Mouse (Mus musculus): ENCODE measurements at regions not wholly inside any gene's neighbourhood (a gene's known extent, or its start where the extent isn't known, plus 50 kb on each side); places are given as distances from the start of the nearest gene placed in this dataset.
A peak's percentile ranks its signal among the peaks of the same experiment; 100 is the strongest.

GRCm38 (mm10) chr2:131749746-131750145 lies 109.8 kb downstream of the Erv3 start:
- no peak for TF ChIP-seq CTCF (IDR thresholded peaks at IDR 0.05; ENCODE audit: borderline replicate concordance, insufficient read depth, low read depth, low read length)
- no peak for TF ChIP-seq POLR2A (IDR thresholded peaks at IDR 0.05; ENCODE audit: borderline replicate concordance, insufficient read depth, low read length)
- no peak for DNase-seq
- 88% methylated on average over 3 of the region's 3 CpGs for WGBS
- no peak overlapping the region for H3K4me3 ChIP-seq (replicated peaks; ENCODE audit: insufficient read depth, low read depth, low read length)
- no peak overlapping the region for H3K27ac ChIP-seq (ENCODE audit: insufficient read depth, low read length)
- H3K4me1 ChIP-seq (ENCODE audit: control insufficient read depth, insufficient read depth, low read length): no peaks in the 10 kb centered on the region
- H3K27me3 ChIP-seq (ENCODE audit: control insufficient read depth, insufficient read depth, low read length): no peaks in the 10 kb centered on the region

GRCm38 (mm10) chr2:131748791-131749190 lies 110.8 kb downstream of the Erv3 start:
- Histone ChIP-seq H3K4me1 (ENCODE audit: control insufficient read depth, insufficient read depth, low read length) (no peaks in the 10 kb centered on the region), H3K27ac (ENCODE audit: insufficient read depth, low read length) (no peak overlapping the region), H3K4me3 (replicated peaks; ENCODE audit: insufficient read depth, low read depth, low read length) (no peak overlapping the region), H3K27me3 (ENCODE audit: control insufficient read depth, insufficient read depth, low read length) (no peaks in the 10 kb centered on the region)
- no peak for DNase-seq
- WGBS: 16% methylated on average over 10 of the region's 10 CpGs
- TF ChIP-seq CTCF (IDR thresholded peaks at IDR 0.05; ENCODE audit: borderline replicate concordance, insufficient read depth, low read depth, low read length): no peak
- no peak for TF ChIP-seq POLR2A (IDR thresholded peaks at IDR 0.05; ENCODE audit: borderline replicate concordance, insufficient read depth, low read length)

GRCm38 (mm10) chr2:131747707-131748106 lies 111.8 kb downstream of the Erv3 start:
- WGBS: 88% methylated on average over 4 of the region's 4 CpGs
- Histone ChIP-seq H3K27ac (ENCODE audit: insufficient read depth, low read length) (no peak overlapping the region), H3K4me3 (replicated peaks; ENCODE audit: insufficient read depth, low read depth, low read length) (no peak overlapping the region), H3K4me1 (ENCODE audit: control insufficient read depth, insufficient read depth, low read length) (no peaks in the 10 kb centered on the region), H3K27me3 (ENCODE audit: control insufficient read depth, insufficient read depth, low read length) (no peaks in the 10 kb centered on the region)
- TF ChIP-seq CTCF (IDR thresholded peaks at IDR 0.05; ENCODE audit: borderline replicate concordance, insufficient read depth, low read depth, low read length) (no peak), POLR2A (IDR thresholded peaks at IDR 0.05; ENCODE audit: borderline replicate concordance, insufficient read depth, low read length) (no peak)
- DNase-seq: no peak

GRCm38 (mm10) chr2:131745381-131745895 lies 114.1 kb downstream of the Erv3 start:
- Histone ChIP-seq H3K4me1 (ENCODE audit: control insufficient read depth, insufficient read depth, low read length) (no peaks in the 10 kb centered on the region), H3K27ac (ENCODE audit: insufficient read depth, low read length) (no peak overlapping the region), H3K27me3 (ENCODE audit: control insufficient read depth, insufficient read depth, low read length) (no peaks in the 10 kb centered on the region), H3K4me3 (replicated peaks; ENCODE audit: insufficient read depth, low read depth, low read length) (no peak overlapping the region)
- TF ChIP-seq CTCF (IDR thresholded peaks at IDR 0.05; ENCODE audit: borderline replicate concordance, insufficient read depth, low read depth, low read length) (no peak), POLR2A (IDR thresholded peaks at IDR 0.05; ENCODE audit: borderline replicate concordance, insufficient read depth, low read length) (no peak)
- 92% methylated on average over 5 of the region's 5 CpGs for WGBS
- DNase-seq: no peak

- H3K4me1 ChIP-seq (ENCODE audit: control insufficient read depth, insufficient read depth, low read length): no peaks in the 10 kb centered on the region
- no peak for DNase-seq
- no peak overlapping the region for H3K4me3 ChIP-seq (replicated peaks; ENCODE audit: insufficient read depth, low read depth, low read length)
- H3K27me3 ChIP-seq (ENCODE audit: control insufficient read depth, insufficient read depth, low read length): no peaks in the 10 kb centered on the region
- TF ChIP-seq CTCF (IDR thresholded peaks at IDR 0.05; ENCODE audit: borderline replicate concordance, insufficient read depth, low read depth, low read length): no peak
- 77% methylated on average over 9 of the region's 9 CpGs for WGBS
- H3K27ac ChIP-seq (ENCODE audit: insufficient read depth, low read length): no peak overlapping the region
These were observed 114.6 kb downstream of the Erv3 start for GRCm38 (mm10) chr2:131744957-131745356.

GRCm38 (mm10) chr2:131740456-131740855 lies 119.1 kb downstream of the Erv3 start:
- DNase-seq: no peak
- 31% methylated on average over 5 of the region's 5 CpGs for WGBS
- TF ChIP-seq CTCF (IDR thresholded peaks at IDR 0.05; ENCODE audit: borderline replicate concordance, insufficient read depth, low read depth, low read length): no peak
- no peak for TF ChIP-seq POLR2A (IDR thresholded peaks at IDR 0.05; ENCODE audit: borderline replicate concordance, insufficient read depth, low read length)
- Histone ChIP-seq H3K4me1 (ENCODE audit: control insufficient read depth, insufficient read depth, low read length) (no peaks in the 10 kb centered on the region), H3K4me3 (replicated peaks; ENCODE audit: insufficient read depth, low read depth, low read length) (no peak overlapping the region), H3K27me3 (ENCODE audit: control insufficient read depth, insufficient read depth, low read length) (no peaks in the 10 kb centered on the region), H3K27ac (ENCODE audit: insufficient read depth, low read length) (no peak overlapping the region)

- TF ChIP-seq CTCF (IDR thresholded peaks at IDR 0.05; ENCODE audit: borderline replicate concordance, insufficient read depth, low read depth, low read length): no peak
- TF ChIP-seq POLR2A (IDR thresholded peaks at IDR 0.05; ENCODE audit: borderline replicate concordance, insufficient read depth, low read length): no peak
- H3K27ac ChIP-seq (ENCODE audit: insufficient read depth, low read length): no peak overlapping the region
- no peaks in the 10 kb centered on the region for H3K4me1 ChIP-seq (ENCODE audit: control insufficient read depth, insufficient read depth, low read length)
- no peaks in the 10 kb centered on the region for H3K27me3 ChIP-seq (ENCODE audit: control insufficient read depth, insufficient read depth, low read length)
- WGBS: 92% methylated on average over 4 of the region's 4 CpGs
- no peak for DNase-seq
- no peak overlapping the region for H3K4me3 ChIP-seq (replicated peaks; ENCODE audit: insufficient read depth, low read depth, low read length)
These were observed 120.5 kb downstream of the Erv3 start for GRCm38 (mm10) chr2:131739022-131739421.

GRCm38 (mm10) chr2:131734740-131735378 lies 124.7 kb downstream of the Erv3 start:
- Histone ChIP-seq H3K4me3 (replicated peaks; ENCODE audit: insufficient read depth, low read depth, low read length) (no peak overlapping the region), H3K4me1 (ENCODE audit: control insufficient read depth, insufficient read depth, low read length) (no peaks in the 10 kb centered on the region), H3K27me3 (ENCODE audit: control insufficient read depth, insufficient read depth, low read length) (no peaks in the 10 kb centered on the region), H3K27ac (ENCODE audit: insufficient read depth, low read length) (no peak overlapping the region)
- DNase-seq: peak in 1 of 2 experiments; percentile 4
- TF ChIP-seq CTCF (IDR thresholded peaks at IDR 0.05; ENCODE audit: borderline replicate concordance, insufficient read depth, low read depth, low read length) (no peak), POLR2A (IDR thresholded peaks at IDR 0.05; ENCODE audit: borderline replicate concordance, insufficient read depth, low read length) (no peak)
- WGBS: 12% methylated on average over 6 of the region's 6 CpGs

Measured in cerebellum, adult 2 months (tissue).